Mouse (Mus musculus): ENCODE data around the gene Pdzd2. TPM values are rescaled to one million over a fixed set of nuclear protein-coding genes. Genes with fewer than 3 reads are reported as not detected.
A peak's percentile ranks its signal among the peaks of the same experiment; 100 is the strongest.

Gene Pdzd2
- polyA plus RNA-seq, 1 experiment from 2014 or later: 4.9 TPM

DNA sequence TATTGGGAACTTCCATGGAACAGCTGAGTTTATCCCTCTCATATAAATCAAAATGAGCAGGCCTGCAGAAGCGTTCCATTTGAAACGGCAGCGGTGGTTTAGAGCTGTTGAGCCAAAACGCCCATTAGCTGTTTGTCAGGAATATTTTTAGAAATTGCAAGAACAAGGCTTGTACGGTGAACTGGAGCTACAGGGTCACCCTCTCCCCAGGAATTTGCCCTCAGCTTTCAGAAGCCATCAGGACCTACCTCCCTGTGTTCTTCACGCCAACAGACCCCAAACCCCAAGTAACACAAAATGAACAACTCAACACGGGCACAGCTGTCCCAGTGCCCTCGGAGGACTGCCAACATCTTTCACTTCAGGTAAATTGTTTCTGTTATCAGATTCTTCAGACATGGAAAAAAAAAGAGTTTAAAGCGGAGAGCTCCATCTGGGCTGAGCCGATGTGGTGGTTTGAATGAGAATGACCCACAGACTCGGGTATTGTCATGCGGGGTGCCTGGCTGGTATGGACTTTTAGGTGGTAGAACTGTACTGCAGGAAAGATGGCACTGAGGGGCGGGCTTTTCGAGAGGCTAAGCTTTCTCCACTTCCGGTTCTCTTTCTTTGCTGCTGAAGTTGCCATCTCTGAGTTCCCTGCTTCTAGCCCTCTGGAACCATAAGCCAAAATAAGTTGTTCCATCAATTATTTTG, 87.2 kb downstream of the Pdzd2 start:
- no peaks in the 10 kb centered on the region for H3K36me3 ChIP-seq
- no peak for DNase-seq (ENCODE audit: low spot score)
- no peak overlapping the region for H3K4me3 ChIP-seq
- H3K27ac ChIP-seq: no peak overlapping the region
- WGBS: 73% methylated on average over 15 of the region's 15 CpGs
- no peaks in the 10 kb centered on the region for H3K9me3 ChIP-seq
- H3K4me1 ChIP-seq (replicated peaks): peaks cover 14% of the 10 kb centered on the region
- H3K27me3 ChIP-seq (ENCODE audit: insufficient read depth, poor library complexity, severe bottlenecking): no peaks in the 10 kb centered on the region

DNA sequence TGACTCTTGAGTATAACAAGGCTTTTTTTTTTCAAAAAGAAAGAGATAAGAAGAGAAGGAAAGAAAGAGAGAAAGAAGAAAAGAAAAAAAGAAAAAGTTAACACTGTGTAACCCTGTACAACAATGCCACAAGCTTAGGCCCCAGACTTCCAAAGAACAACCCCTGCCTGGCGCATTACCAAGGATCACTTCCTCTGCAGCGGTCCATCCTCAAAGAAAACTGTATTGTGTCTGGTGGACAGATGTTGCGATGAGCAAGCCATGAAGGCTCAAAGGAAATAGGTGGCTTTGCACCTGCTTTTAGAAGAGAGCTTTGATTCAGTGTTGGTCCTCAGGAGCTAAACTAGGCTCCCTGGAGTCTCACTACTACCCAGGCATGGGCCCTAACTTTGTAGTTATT, 89.5 kb downstream of the Pdzd2 start:
- Histone ChIP-seq H3K4me1 (replicated peaks) (peaks cover 14% of the 10 kb centered on the region), H3K9me3 (no peaks in the 10 kb centered on the region), H3K27me3 (ENCODE audit: insufficient read depth, poor library complexity, severe bottlenecking) (no peaks in the 10 kb centered on the region), H3K27ac (no peak overlapping the region), H3K4me3 (no peak overlapping the region), H3K36me3 (no peaks in the 10 kb centered on the region)
- DNase-seq (ENCODE audit: low spot score): no peak
- WGBS: 82% methylated on average over 3 of the region's 3 CpGs

DNA sequence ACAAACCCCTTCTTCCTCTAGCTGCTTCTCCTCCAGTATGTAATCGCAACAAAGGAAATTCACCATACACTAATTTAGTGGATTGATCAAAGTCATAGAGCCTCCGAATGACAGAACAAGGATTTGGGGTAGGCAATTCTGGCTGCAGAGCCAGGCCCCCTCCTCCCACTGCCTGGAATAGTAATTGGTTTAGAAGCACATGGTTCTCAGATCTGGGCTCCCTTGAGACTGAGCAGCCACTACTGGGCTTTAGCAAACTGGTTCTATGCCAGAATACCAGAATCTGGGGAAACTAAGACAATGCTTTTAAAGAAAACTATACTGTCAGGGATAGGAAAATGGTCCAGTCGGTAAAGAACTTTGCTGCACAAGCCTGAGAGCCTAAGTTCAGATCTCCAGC, 90.0 kb downstream of the Pdzd2 start:
- Histone ChIP-seq H3K36me3 (no peaks in the 10 kb centered on the region), H3K27me3 (ENCODE audit: insufficient read depth, poor library complexity, severe bottlenecking) (no peaks in the 10 kb centered on the region), H3K4me3 (no peak overlapping the region), H3K27ac (no peak overlapping the region), H3K9me3 (no peaks in the 10 kb centered on the region), H3K4me1 (replicated peaks) (peaks cover 14% of the 10 kb centered on the region)
- DNase-seq (ENCODE audit: low spot score): no peak
- WGBS: 91% methylated on average over 3 of the region's 3 CpGs

DNA sequence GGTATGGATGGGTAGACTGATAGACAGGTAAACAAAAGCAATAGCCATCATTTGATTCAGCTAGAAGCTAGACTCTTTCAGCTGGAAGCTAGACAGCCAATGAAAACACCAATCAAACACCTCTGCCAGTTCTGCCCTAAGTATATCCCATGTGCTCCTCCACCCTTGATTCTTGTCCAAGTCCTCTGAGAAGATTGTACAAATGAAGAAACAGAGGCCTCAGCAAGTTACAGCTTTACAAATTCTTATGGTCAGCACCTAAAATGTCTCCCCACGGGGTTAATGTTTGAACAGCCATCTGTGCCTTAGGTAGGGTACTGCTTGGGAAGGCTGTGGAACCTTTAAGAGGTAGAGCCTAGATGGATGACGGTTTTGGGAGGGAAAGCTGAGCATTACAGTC, 90.6 kb downstream of the Pdzd2 start:
- no peaks in the 10 kb centered on the region for H3K9me3 ChIP-seq

DNA sequence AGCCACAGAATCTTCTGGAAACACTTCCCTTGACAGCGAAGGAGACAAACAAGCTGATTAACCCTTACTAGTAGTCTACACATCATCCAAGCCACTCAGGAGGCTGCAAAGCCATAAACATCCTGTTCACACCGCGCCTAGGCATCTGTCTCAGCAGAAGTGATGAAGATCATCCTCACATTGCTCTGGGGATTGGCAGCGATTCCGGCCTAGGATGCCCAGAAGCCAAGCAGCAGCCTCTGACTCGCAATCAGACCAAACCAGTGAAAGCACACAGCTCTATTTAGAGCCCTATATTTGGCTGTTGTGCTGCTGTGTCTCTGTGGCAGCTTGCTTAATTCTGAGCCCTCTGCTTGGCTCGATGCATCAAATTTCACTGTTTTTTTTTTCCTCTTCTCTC, 99.0 kb downstream of the Pdzd2 start:
- H3K27me3 ChIP-seq (ENCODE audit: insufficient read depth, poor library complexity, severe bottlenecking): no peaks in the 10 kb centered on the region
- no peak for DNase-seq (ENCODE audit: low spot score)
- no peaks in the 10 kb centered on the region for H3K9me3 ChIP-seq
- no peaks in the 10 kb centered on the region for H3K36me3 ChIP-seq
- H3K4me3 ChIP-seq: no peak overlapping the region
- WGBS: 88% methylated on average over 7 of the region's 7 CpGs
- H3K4me1 ChIP-seq (replicated peaks): no peaks in the 10 kb centered on the region
- H3K27ac ChIP-seq: no peak overlapping the region

More for the DNA sequence above, 90.6 kb downstream of the Pdzd2 start:
- no peak overlapping the region for H3K4me3 ChIP-seq
- H3K27ac ChIP-seq: no peak overlapping the region
- no peaks in the 10 kb centered on the region for H3K27me3 ChIP-seq (ENCODE audit: insufficient read depth, poor library complexity, severe bottlenecking)
- no peak for DNase-seq (ENCODE audit: low spot score)
- no peaks in the 10 kb centered on the region for H3K36me3 ChIP-seq
- peaks cover 14% of the 10 kb centered on the region for H3K4me1 ChIP-seq (replicated peaks)
- 88% methylated on average over 2 of the region's 2 CpGs for WGBS

DNA sequence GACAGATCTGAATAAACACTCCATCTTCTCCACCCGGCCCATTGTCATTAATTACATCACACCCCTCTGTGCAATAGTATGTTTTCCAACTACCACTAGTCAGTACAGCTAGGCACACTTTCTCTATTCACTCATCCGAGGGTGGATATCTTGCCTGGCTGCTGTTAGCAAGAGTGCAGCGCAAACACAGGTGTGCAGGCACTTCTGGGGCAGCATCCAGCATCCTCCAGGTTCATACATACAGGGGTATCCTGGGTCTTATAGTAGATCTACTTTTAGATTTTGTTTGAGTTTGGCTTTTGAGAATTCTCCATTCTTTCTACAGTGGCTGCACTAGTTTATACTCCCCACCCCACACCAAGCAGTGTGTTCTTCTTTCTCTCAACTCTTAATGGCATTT, 99.9 kb downstream of the Pdzd2 start:
- WGBS: 86% methylated on average over 3 of the region's 3 CpGs
- no peaks in the 10 kb centered on the region for H3K36me3 ChIP-seq
- no peak for DNase-seq (ENCODE audit: low spot score)
- H3K4me1 ChIP-seq (replicated peaks): 0 out of 2 replicates have a peak, but pooled peaks cover 3% of the 10 kb centered on the region
- H3K9me3 ChIP-seq: no peaks in the 10 kb centered on the region
- no peaks in the 10 kb centered on the region for H3K27me3 ChIP-seq (ENCODE audit: insufficient read depth, poor library complexity, severe bottlenecking)
- no peak overlapping the region for H3K4me3 ChIP-seq
- H3K27ac ChIP-seq: no peak overlapping the region

DNA sequence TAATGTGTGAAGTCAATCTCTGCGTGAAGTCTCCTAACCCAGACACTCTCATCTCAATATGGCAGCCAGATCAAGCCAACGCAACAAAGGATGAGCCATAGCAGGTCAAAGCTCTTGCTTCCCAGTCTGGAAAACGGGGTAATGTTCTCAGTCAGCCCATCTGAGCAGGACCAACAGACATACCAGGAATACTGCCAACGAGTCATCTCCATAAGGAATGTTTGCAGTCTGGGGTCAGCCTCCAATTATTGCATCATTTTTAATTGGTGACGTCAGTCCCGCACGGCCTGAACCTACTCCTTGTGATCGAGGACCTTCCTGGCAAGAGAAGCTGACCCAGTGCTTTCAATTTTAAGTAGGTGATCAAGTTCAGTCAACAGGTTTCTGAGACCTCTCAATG, 100.5 kb downstream of the Pdzd2 start:
- no peak for DNase-seq (ENCODE audit: low spot score)
- Histone ChIP-seq H3K4me3 (no peak overlapping the region), H3K4me1 (replicated peaks) (0 out of 2 replicates have a peak, but pooled peaks cover 9% of the 10 kb centered on the region), H3K9me3 (no peaks in the 10 kb centered on the region), H3K36me3 (no peaks in the 10 kb centered on the region), H3K27ac (no peak overlapping the region), H3K27me3 (ENCODE audit: insufficient read depth, poor library complexity, severe bottlenecking) (no peaks in the 10 kb centered on the region)
- 90% methylated on average over 8 of the region's 8 CpGs for whole genome bisulfite sequencing

DNA sequence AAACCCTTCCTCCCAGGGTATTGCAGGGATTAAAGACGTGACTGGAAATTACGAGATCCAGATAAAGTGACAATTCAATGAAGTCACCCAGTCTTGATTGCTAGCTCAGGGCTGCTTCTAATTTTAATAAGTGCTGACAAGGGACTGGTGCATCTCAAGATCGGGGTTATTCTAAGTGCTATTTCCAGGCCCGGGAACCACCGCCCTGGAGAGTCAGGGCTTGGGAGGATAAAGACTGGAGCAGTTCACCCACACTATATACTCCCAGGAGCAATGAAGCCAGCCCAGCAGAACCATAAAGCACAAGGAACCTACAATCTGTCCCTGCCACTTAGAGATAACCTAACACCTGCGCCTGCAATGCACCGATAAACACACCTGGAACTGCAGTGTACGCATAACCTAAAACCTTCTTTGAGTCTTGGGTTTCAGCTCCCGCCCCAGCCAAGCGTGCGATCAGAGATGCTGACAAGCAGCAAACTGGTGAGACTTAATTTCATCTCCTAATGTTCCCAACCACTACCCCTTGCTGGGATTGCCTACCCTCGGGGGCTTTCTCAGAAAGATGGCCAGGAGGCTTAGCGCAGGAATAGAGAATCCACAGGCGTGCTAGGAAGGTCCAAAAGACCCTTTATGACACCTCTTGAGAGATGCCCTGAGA, 101.2 kb downstream of the Pdzd2 start:
- H3K4me1 ChIP-seq (replicated peaks): 0 out of 2 replicates have a peak, but pooled peaks cover 11% of the 10 kb centered on the region
- H3K4me3 ChIP-seq: no peak overlapping the region
- no peaks in the 10 kb centered on the region for H3K27me3 ChIP-seq (ENCODE audit: insufficient read depth, poor library complexity, severe bottlenecking)
- WGBS: 93% methylated on average over 14 of the region's 14 CpGs
- H3K27ac ChIP-seq: no peak overlapping the region
- no peaks in the 10 kb centered on the region for H3K9me3 ChIP-seq
- no peaks in the 10 kb centered on the region for H3K36me3 ChIP-seq
- no peak for DNase-seq (ENCODE audit: low spot score)

DNA sequence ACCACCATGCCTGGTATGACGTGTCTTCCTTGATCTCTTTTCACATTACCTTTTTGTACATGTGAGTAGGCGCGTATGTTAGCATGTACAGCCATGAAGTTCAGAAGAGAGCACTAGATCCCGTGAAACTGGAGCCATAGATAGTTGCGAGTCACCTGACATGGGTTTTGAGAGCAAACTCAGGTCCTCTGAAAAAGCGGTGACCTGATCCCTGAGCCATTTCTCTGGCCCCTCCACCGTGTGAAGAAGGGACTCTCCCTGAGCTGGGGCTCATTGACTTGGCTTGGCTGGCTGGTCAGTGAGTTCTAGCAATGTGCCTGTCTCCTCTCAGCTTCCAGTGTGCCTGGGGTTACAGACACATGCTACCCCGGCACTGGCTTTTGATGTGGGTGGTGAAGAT, 102.2 kb downstream of the Pdzd2 start:
- 92% methylated on average over 8 of the region's 8 CpGs for WGBS
- H3K27ac ChIP-seq: no peak overlapping the region

DNA sequence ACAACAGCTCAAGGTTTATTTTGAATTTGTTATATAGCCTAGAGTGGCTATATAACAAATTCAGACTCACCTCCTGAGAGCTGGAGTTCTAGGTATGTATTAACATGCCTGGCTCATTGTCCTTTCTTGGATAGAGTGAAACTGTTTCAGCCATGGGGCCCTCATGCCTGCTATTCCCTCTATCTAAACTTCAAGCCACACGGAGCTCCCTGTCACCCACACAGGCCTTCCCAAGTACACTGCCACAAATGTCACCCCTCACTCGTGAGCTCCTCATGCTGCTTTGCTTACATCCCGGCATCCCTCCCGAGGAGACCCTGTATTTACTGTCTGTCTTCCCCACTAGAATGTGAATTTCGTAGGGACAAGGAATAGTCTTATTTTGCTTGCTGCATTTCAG, 103.3 kb downstream of the Pdzd2 start:
- Histone ChIP-seq H3K27me3 (ENCODE audit: insufficient read depth, poor library complexity, severe bottlenecking) (no peaks in the 10 kb centered on the region), H3K4me3 (no peak overlapping the region), H3K27ac (no peak overlapping the region), H3K9me3 (no peaks in the 10 kb centered on the region), H3K4me1 (replicated peaks) (peaks cover 17% of the 10 kb centered on the region), H3K36me3 (no peaks in the 10 kb centered on the region)
- WGBS: 82% methylated on average over 5 of the region's 5 CpGs
- DNase-seq (ENCODE audit: low spot score): no peak

More for the DNA sequence above, 102.2 kb downstream of the Pdzd2 start:
- Histone ChIP-seq H3K4me1 (replicated peaks) (0 out of 2 replicates have a peak, but pooled peaks cover 11% of the 10 kb centered on the region), H3K9me3 (no peaks in the 10 kb centered on the region), H3K36me3 (no peaks in the 10 kb centered on the region), H3K4me3 (no peak overlapping the region), H3K27me3 (ENCODE audit: insufficient read depth, poor library complexity, severe bottlenecking) (no peaks in the 10 kb centered on the region)
- DNase-seq (ENCODE audit: low spot score): no peak

DNA sequence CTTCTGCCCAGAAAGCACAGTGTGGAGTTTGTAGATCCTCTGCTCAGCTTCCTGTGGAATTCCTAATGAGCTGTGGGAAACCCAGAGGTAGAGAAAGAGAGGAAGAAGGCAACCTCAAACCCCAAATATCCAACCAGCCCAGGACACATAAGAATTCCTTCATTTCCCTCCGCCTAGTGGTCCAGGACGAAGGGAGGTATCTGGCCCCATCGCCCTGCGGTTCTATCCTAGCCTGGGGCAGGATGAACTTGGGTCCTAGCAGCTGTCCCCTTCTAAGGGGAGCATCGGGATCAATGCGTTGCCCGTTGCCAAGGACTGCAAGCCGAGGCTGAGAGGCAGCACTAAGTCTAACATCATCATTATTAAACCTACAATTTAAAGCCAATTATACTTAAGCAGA, 104.8 kb downstream of the Pdzd2 start:
- Histone ChIP-seq H3K36me3 (no peaks in the 10 kb centered on the region), H3K4me3 (no peak overlapping the region), H3K27me3 (ENCODE audit: insufficient read depth, poor library complexity, severe bottlenecking) (no peaks in the 10 kb centered on the region), H3K27ac (0 out of 2 replicates have a peak overlapping the region, but pooled peaks have one; percentile 12), H3K4me1 (replicated peaks) (peaks cover 29% of the 10 kb centered on the region), H3K9me3 (no peaks in the 10 kb centered on the region)
- 88% methylated on average over 8 of the region's 8 CpGs for WGBS
- no peak for DNase-seq (ENCODE audit: low spot score)

DNA sequence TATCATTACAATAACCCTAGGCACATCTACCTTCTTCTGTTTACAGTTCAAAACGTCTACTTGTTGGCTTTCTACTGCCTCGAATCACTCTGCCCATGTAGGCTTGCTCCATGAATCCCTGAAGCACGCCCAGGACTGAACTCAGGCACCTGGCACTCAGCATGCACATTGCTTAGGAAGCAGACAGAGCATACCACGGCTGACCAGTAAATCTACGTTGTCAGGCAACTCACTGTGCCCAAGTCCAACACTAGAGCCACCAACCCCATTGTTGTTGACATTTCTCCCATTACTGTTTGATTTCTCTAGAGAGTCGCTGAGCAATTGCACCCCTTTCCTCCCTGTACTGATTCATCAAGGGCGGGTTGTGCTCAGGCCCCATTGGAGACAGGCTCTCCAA, 110.6 kb downstream of the Pdzd2 start:
- 89% methylated on average over 7 of the region's 7 CpGs for WGBS
- H3K4me1 ChIP-seq (replicated peaks): peaks cover 30% of the 10 kb centered on the region
- no peaks in the 10 kb centered on the region for H3K9me3 ChIP-seq
- no peak overlapping the region for H3K4me3 ChIP-seq
- H3K27ac ChIP-seq: no peak overlapping the region
- no peaks in the 10 kb centered on the region for H3K27me3 ChIP-seq (ENCODE audit: insufficient read depth, poor library complexity, severe bottlenecking)
- no peaks in the 10 kb centered on the region for H3K36me3 ChIP-seq
- DNase-seq (ENCODE audit: low spot score): no peak

DNA sequence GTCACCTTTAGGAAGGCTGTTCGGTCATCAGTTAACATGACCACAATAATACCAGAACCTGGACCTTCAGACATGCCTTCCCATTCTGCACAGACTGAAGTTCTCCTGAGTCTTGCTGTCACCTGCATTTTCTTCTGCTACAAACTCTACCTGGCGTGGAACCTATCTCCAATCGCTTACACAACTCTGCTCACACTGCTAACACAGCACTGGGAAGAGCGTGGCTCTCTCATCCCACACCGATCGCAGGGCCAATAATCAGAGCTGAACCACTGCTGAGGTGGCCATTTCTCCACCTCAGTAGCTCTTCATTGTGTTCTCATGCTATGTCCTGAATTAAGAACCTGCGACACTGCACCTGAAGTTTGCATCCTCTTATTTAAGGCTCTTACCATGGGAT, 111.3 kb downstream of the Pdzd2 start:
- H3K27ac ChIP-seq: no peak overlapping the region
- DNase-seq (ENCODE audit: low spot score): no peak
- H3K36me3 ChIP-seq: no peaks in the 10 kb centered on the region
- 96% methylated on average over 7 of the region's 7 CpGs for WGBS
- H3K4me1 ChIP-seq (replicated peaks): peaks cover 29% of the 10 kb centered on the region
- H3K9me3 ChIP-seq: no peaks in the 10 kb centered on the region
- H3K27me3 ChIP-seq (ENCODE audit: insufficient read depth, poor library complexity, severe bottlenecking): no peaks in the 10 kb centered on the region
- H3K4me3 ChIP-seq: no peak overlapping the region
